In genomic region chr7:44373889-44374652, GRCm38 (mm10) we compare ENCODE assay signal across 1 mouse cellular context.
TF ChIP-seq lines count a peak whose summit lies in the region.

No protein-coding gene starts in this region.

TF ChIP-seq in MEL, 35 proteins besides CTCF, POLR2A, EP300 and RAD21 (continued from another document):
- TF ChIP-seq NELFE (IDR thresholded peaks at IDR 0.05; ENCODE audit: low read depth, low read length) (peak; percentile 32; the same call in 1 of the 2 replicates), ELF1 (IDR thresholded peaks at IDR 0.05; ENCODE audit: low read depth, low read length) (peak; percentile 58)
